Mouse (Mus musculus) liver, embryonic 12.5 days (tissue): Measurements from ENCODE around the gene Itpkc. TPM values are rescaled to one million over a fixed set of nuclear protein-coding genes. Genes with fewer than 3 reads are reported as not detected.

ENCODE experiments used
- ATAC-seq: fragments of 200-750 bp; cut with Nextera tagmentation; 2 replicates; pipeline ENCODE4 v1.8.0; 2017; ENCODE audit warnings: moderate number of reproducible peaks, mild to moderate bottlenecking, moderate library complexity
- H3K27ac ChIP-seq: fragments of 300-500 bp; sonication (generic); 2 replicates; pipeline ENCODE4 v1.5.1; 2016; ENCODE audit warnings: mild to moderate bottlenecking
- H3K27me3 ChIP-seq: fragments of 300-500 bp; sonication (generic); replicated peaks from 2 replicates; pipeline ENCODE4 v1.6.1; 2016; ENCODE audit warnings: mild to moderate bottlenecking, moderate library complexity
- H3K36me3 ChIP-seq: fragments of 300-500 bp; sonication (generic); 2 replicates; pipeline ENCODE4 v1.6.1; 2016; ENCODE audit warnings: mild to moderate bottlenecking, moderate library complexity
- H3K4me1 ChIP-seq: fragments of 300-500 bp; sonication (generic); 2 replicates; pipeline ENCODE4 v1.6.1; 2016
- H3K4me2 ChIP-seq: fragments of 300-500 bp; sonication (generic); 2 replicates; pipeline ENCODE4 v1.6.1; 2016; ENCODE audit warnings: mild to moderate bottlenecking, moderate library complexity
- H3K4me3 ChIP-seq: fragments of 300-500 bp; sonication (generic); 2 replicates; pipeline ENCODE4 v1.5.1; 2016; ENCODE audit warnings: mild to moderate bottlenecking, moderate library complexity
- H3K9ac ChIP-seq: fragments of 300-500 bp; sonication (generic); 2 replicates; pipeline ENCODE4 v1.6.1; 2016; ENCODE audit warnings: mild to moderate bottlenecking, moderate library complexity
- H3K9me3 ChIP-seq: fragments of 300-500 bp; sonication (generic); replicated peaks from 2 replicates; pipeline ENCODE4 v1.6.1; 2016; ENCODE audit warnings: mild to moderate bottlenecking, moderate library complexity
- whole genome bisulfite sequencing: fragments of 180-500 bp; shearing (Covaris S2); methylation state at CpG from one replicate; pipeline ENCODE4 v1.1.7; 2016; ENCODE audit not compliant: insufficient replicate concordance; 5-methylcytosine and 5-hydroxymethylcytosine counted together
- polyA plus RNA-seq: library from polyadenylated mRNA; unstranded; fragments of >200 nt; fragmentation: Nextera tagmentation; extraction: Ambion mirVana; gene quantifications from 2 replicates; pipeline ENCODE4 v1.2.1, GENCODE M21; 2016

The Itpkc gene
- polyA plus RNA-seq, 1 experiment from 2014 or later = 4.1 TPM

DNA sequence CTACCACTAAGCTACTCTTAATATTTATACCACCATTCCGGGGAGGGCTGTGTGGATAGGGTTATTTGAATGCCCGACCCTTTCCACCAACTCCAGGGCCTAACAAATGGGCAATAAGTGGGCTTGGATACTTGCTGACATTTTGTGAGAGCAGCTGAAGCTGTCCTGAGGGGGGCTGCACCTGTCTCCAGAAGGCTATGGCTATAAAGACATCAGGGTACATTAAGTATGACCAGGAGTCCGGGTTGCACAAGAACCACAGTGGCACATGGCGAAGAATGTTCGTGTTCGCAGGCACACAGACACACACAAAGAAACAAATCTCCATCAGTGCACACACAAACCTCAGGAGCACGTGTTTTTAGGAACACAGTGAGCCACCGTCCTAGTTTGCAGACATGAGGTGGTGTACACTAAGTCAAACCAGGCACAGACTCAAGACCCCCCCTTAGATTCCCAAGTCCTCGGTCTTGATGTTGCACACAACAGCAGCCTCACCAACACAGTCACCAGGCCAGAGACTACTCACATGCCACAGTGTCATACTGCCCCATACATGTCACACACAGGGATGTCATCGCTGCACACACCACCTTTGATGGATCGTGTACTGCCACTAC lies 60.9 kb downstream of the Itpkc start:
- H3K4me1 ChIP-seq = peaks cover 49% of the 10 kb centered on the region
- H3K4me2 ChIP-seq = peak overlapping the region; percentile 81
- H3K9ac ChIP-seq = peak overlapping the region; percentile 90
- H3K27me3 ChIP-seq = no peaks in the 10 kb centered on the region
- peak overlapping the region; percentile 84 for H3K4me3 ChIP-seq
- H3K36me3 ChIP-seq = peaks cover 45% of the 10 kb centered on the region
- no peaks in the 10 kb centered on the region for H3K9me3 ChIP-seq
- 73% methylated on average over 11 of the region's 11 CpGs for WGBS
- no peak for ATAC-seq
- peak overlapping the region; percentile 92 for H3K27ac ChIP-seq

DNA sequence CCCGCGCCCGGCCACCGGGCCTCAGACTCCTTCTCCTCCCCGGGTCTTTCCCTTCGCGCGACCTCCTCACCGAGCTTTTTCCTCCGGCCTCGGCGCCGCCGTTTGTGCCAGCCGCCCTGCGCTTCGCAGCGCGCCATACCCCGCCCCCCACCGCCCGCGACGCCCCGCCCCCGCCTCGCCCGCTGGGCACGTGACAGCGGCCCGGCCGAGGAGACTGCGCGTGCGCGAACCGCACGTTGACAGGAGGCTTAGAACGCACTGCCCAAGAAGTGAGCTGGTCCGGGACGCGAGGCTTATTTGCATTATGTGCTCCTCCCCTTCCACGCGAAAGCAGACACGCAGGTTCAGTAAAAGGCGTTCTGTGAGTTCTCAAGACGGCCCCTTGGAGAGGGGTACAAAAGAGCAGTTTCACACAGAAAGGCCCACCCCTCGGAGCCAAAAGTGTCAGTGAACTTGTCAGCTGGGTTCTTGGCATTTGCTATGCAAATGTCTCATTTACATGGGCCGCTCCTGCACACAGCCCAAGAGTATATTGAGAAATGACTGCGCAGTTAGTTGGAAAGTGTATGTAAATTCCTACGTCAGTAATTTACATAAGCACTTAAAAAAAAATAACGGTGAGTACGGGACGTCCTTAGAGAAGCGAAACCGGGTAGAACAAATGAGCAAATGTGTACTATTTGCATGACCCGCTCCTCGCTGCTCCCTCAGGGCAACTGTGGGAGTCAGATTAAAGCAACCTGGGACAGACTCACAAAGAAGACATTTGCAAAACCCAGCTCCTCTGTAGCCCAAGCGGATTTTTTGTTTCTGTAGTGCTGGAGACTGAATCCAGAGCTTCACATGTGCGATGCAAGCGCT lies 61.6 kb downstream of the Itpkc start, which contains the start of gene Egln2:
TSS of gene Egln2 (minus strand) at position 189 of the 861 bp plus-strand sequence.
- Histone ChIP-seq H3K4me3 (peak within 1 kb of the TSS; percentile 84), H3K27ac (peak within 1 kb of the TSS; percentile 92), H3K4me1 (peaks cover 56% of the 10 kb centered on the region)

DNA sequence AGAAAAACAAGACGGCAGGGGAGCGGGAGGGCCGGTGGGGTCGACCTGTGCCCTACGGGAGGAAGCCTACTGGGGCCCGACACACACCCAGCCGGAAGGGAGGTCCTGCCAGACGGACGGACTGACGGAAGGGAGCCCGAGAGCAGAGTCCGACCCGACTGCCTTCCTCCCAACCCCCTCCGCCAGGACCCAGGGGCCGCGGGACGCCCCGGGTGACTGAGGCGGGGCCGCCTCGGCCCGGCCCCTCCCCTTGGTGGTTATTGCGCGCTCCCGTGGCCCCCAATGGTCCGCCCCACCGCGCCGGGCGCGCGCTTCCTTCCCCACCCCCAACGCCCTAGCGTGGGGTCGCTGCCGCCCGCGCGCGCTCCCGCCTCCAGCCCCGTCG lies 62.2 kb downstream of the Itpkc start:
- H3K4me1 ChIP-seq = peaks cover 63% of the 10 kb centered on the region
- peak overlapping the region; percentile 84 for H3K4me3 ChIP-seq
- no peaks in the 10 kb centered on the region for H3K27me3 ChIP-seq
- H3K9ac ChIP-seq = peak overlapping the region; percentile 90
- H3K27ac ChIP-seq = peak overlapping the region; percentile 92
- H3K36me3 ChIP-seq = peaks cover 45% of the 10 kb centered on the region
- H3K9me3 ChIP-seq = no peaks in the 10 kb centered on the region
- under 1% methylated on average over 40 of the region's 43 CpGs for WGBS
- ATAC-seq = peak; percentile 76
- H3K4me2 ChIP-seq = peak overlapping the region; percentile 81

More for the DNA sequence above, 61.6 kb downstream of the Itpkc start, which contains the start of gene Egln2:
- Histone ChIP-seq H3K9me3 (no peaks in the 10 kb centered on the region), H3K27me3 (no peaks in the 10 kb centered on the region), H3K36me3 (peaks cover 45% of the 10 kb centered on the region), H3K9ac (peak within 1 kb of the TSS; percentile 90), H3K4me2 (peak within 1 kb of the TSS; percentile 81)
- ATAC-seq = peak; percentile 86
- 1% methylated on average over 60 of the region's 61 CpGs for WGBS

DNA sequence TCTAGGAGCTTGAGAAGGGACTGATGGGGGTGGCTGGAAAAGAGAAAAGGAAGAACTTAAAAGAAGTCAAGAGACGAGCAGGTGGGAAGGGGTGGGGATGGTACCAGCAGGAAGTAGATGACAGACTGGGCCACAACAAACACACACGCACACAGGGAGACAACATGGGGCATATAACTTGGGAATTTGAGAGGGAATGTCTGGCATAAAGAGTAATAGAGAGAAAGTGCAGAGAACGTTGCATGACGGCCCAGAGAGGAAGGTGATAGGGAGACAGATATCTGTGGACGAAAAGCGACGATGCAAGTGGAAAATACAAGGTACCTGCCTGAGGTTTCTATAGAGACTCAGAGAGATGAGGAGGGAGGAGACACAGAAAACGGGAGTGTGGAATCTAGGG lies 62.8 kb downstream of the Itpkc start:
- H3K36me3 ChIP-seq = peaks cover 47% of the 10 kb centered on the region
- H3K9me3 ChIP-seq = no peaks in the 10 kb centered on the region
- H3K9ac ChIP-seq = peak overlapping the region; percentile 90
- H3K4me2 ChIP-seq = peak overlapping the region; percentile 81
- no peaks in the 10 kb centered on the region for H3K27me3 ChIP-seq
- peaks cover 68% of the 10 kb centered on the region for H3K4me1 ChIP-seq
- H3K27ac ChIP-seq = peak overlapping the region; percentile 92
- peak overlapping the region; percentile 84 for H3K4me3 ChIP-seq
- WGBS = 4% methylated on average over 8 of the region's 8 CpGs
- peak; percentile 1; the same call in 1 of the 2 replicates for ATAC-seq

DNA sequence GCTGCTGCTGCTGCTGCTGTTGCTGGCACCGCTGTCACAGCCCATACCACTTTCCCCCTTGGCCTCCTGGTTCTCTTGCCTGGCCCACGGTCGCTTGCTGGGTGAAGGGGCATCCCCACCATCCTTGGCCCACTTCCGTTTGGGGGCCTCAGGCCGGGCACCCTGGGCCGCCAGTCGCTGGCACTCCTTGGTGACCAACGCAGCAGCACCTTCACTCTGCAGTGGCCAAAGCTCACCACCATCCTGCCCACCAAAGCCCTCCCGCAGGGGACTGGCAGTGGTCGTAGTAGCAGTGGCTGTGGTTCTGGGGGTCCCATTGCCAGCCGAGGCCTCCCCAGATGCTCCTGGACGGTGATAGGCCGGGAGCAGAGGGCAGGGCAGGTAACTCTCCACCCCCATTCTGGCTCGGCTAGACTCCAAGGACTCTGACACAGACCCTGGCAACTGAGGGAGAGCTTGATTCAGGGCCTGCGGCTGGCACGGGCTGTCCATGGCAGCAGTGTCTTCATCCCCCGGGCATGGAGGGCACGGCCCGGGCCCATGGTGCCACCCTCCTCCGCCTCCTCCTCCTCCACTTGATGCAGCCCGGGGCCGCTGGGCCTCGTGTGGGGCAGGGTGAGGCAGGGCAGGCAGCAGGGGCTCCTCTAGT lies 63.3 kb downstream of the Itpkc start:
- H3K4me2 ChIP-seq = peak overlapping the region; percentile 81
- WGBS = 76% methylated on average over 23 of the region's 23 CpGs

DNA sequence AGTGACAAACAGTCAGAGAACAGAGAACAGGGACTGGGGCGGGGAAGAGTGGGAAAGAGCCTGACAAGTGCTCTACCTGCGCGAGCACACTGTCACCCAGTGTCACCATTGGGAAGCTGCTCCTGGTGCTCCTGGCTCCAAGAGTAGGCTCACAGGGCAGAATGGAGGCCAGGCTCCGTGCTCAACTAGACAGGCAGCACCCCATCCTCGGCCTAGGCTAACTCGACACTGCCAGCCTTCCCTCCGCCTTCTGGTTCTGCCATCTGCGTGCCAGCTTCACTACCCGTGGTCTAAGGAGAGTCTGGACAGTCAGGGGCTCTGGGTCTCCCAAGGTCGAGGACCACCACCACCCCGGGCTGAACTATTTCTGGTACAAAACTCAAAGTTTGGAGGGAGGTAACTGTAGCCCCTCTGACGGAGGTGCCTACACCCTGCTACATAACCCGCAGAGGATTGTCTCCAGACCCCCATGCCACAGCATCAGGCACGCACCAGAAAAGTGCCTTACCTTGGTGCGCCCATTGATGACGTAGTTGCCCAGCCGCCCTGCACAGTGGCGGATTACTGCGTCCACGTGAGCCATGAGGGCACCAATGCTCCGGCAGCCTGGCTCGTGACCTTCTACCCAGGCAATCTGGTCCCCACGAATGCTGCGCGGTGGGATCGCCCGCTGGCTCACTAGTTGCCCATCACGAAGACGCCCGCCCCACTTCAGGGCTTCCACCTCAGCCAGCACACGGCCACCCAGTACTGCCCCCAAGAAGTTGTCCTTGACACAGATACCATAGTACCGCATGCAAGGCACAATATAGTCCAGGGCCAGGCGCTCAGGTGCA lies 64.1 kb downstream of the Itpkc start:
- peak overlapping the region; percentile 20; the same call in 1 of the 2 replicates for H3K4me3 ChIP-seq
- H3K4me2 ChIP-seq = peak overlapping the region; percentile 81
- ATAC-seq = no peak
- WGBS = 82% methylated on average over 33 of the region's 33 CpGs
- H3K4me1 ChIP-seq = peaks cover 76% of the 10 kb centered on the region
- H3K27me3 ChIP-seq = no peaks in the 10 kb centered on the region
- no peaks in the 10 kb centered on the region for H3K9me3 ChIP-seq
- peaks cover 51% of the 10 kb centered on the region for H3K36me3 ChIP-seq
- H3K27ac ChIP-seq = no peak overlapping the region
- H3K9ac ChIP-seq = 0 out of 2 replicates have a peak overlapping the region, but pooled peaks have one; percentile 3

More for the DNA sequence above, 63.3 kb downstream of the Itpkc start:
- Histone ChIP-seq H3K4me3 (peak overlapping the region; percentile 84), H3K27me3 (no peaks in the 10 kb centered on the region), H3K9ac (peak overlapping the region; percentile 90), H3K4me1 (peaks cover 74% of the 10 kb centered on the region), H3K36me3 (peaks cover 47% of the 10 kb centered on the region), H3K27ac (peak overlapping the region; percentile 92), H3K9me3 (no peaks in the 10 kb centered on the region)
- ATAC-seq = no peak

DNA sequence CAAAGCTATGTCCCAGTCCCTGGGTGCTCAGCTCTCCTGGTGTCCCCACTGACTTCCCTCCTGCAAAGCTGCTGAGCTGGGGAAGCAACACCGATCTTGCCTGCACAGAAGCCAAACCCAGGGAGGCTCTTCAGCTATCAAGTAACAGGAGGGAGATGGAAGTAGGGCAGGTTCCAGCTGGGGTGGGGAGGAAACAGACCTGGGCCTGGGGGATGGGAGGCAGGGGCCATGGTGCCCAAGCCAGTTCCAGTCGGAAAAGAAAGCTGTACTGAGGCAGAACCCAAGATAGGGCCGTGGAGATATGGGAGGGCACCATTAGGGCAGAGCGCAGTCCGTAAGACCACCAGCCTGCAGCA lies 65.0 kb downstream of the Itpkc start:
- ATAC-seq = no peak

DNA sequence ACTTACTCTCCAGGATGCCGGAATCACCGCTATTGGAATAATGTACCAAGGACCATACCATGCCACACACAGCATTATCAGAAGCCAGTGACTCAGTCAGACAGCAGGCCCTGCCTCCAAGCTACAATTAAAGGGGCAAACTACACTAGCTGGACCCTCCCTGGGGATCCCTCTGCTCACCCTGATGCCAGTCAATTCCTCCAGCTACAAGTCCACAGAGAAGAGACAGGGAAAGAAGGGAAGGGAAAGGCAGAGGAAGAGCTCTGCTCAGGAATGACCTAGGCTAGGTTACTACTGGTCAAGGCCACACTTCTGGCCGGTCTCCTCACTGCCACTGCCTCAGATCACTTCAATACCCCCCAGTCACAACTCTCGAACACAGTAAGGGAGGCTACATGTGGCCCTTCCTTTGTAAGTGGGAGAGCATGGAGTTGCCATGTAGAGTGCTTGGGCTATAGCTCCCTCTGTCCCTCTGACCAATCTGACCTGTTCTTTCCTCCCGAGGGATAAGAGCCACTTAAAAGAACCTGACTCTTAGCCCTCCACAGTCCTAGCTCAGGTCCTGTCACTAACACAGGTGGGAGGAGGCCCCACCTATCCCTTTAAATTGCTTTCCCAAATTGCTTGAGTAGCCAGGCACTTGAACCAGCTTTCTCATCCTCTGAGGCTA lies 65.5 kb downstream of the Itpkc start:
- H3K9ac ChIP-seq = 0 out of 2 replicates have a peak overlapping the region, but pooled peaks have one; percentile 17
- peak overlapping the region; percentile 33; the same call in 1 of the 2 replicates for H3K4me2 ChIP-seq
- H3K4me1 ChIP-seq = peaks cover 67% of the 10 kb centered on the region

More for the DNA sequence above, 65.0 kb downstream of the Itpkc start:
- Histone ChIP-seq H3K4me2 (peak overlapping the region; percentile 33; the same call in 1 of the 2 replicates), H3K4me3 (no peak overlapping the region), H3K36me3 (peaks cover 60% of the 10 kb centered on the region), H3K4me1 (peaks cover 72% of the 10 kb centered on the region), H3K9me3 (no peaks in the 10 kb centered on the region), H3K27me3 (no peaks in the 10 kb centered on the region), H3K27ac (no peak overlapping the region), H3K9ac (peak overlapping the region; percentile 17; the same call in 1 of the 2 replicates)
- WGBS = 73% methylated on average over 5 of the region's 5 CpGs

DNA sequence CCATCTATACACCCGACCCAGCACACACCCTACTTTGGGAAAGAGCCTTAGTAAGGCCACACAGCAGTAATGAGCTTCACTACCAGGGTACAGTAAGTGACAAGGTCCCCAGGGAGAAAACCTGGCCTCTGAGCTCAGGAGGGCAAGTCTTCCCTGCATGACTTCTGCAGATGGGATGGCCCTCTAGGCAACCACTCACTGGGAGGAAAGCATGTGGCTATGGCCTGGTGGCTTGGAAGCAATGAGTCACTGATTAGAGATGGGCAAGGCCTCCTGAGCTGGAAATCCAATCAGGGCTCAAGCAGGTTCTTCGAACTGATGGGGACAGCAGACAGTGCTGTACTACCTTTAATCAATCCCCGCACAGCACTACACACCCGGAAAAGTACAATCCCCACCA lies 66.7 kb downstream of the Itpkc start:
- H3K4me1 ChIP-seq = peaks cover 59% of the 10 kb centered on the region
- no peaks in the 10 kb centered on the region for H3K27me3 ChIP-seq
- ATAC-seq = no peak
- WGBS = 78% methylated on average over 4 of the region's 4 CpGs
- H3K27ac ChIP-seq = no peak overlapping the region
- H3K9ac ChIP-seq = no peak overlapping the region
- H3K4me2 ChIP-seq = no peak overlapping the region
- no peaks in the 10 kb centered on the region for H3K9me3 ChIP-seq
- peaks cover 74% of the 10 kb centered on the region for H3K36me3 ChIP-seq
- no peak overlapping the region for H3K4me3 ChIP-seq

More for the DNA sequence above, 65.5 kb downstream of the Itpkc start:
- H3K4me3 ChIP-seq = no peak overlapping the region
- no peak for ATAC-seq
- no peaks in the 10 kb centered on the region for H3K27me3 ChIP-seq
- H3K9me3 ChIP-seq = no peaks in the 10 kb centered on the region
- H3K27ac ChIP-seq = no peak overlapping the region
- 72% methylated on average over 5 of the region's 5 CpGs for whole genome bisulfite sequencing
- peaks cover 65% of the 10 kb centered on the region for H3K36me3 ChIP-seq

DNA sequence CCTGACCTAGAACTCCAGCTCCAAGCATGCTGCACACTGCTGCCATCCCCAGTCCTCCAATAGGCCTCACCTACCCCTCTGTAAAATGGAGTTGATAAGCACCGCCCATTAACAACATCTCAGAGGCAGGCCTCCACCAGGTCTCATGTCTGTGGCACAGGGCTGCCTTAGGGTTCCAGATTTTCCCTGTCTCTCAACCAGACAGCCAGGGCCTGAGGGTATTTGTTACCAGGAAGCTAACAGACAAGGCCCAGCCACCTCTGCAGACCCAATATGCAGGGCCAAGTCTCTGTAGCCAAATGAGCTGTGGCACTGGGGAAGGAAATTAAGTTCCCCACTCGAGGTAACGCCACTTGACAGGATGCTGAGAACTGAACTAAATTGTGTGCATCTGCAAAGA lies 67.5 kb downstream of the Itpkc start:
- Histone ChIP-seq H3K36me3 (peaks cover 76% of the 10 kb centered on the region), H3K4me2 (no peak overlapping the region), H3K4me3 (no peak overlapping the region), H3K9me3 (no peaks in the 10 kb centered on the region), H3K27ac (no peak overlapping the region), H3K9ac (no peak overlapping the region), H3K27me3 (no peaks in the 10 kb centered on the region), H3K4me1 (peaks cover 58% of the 10 kb centered on the region)
- ATAC-seq = no peak
- WGBS = 70% methylated on average over 3 of the region's 3 CpGs
